Comparison of ENCODE assay signal across 25 mouse cellular contexts in genomic region chr3:141214197-141214596, GRCm38 (mm10). TPM values are rescaled to one million over a fixed set of nuclear protein-coding genes. Genes with fewer than 3 reads are reported as not detected.
DNase-seq lines count a peak whose midpoint lies in the region; ATAC-seq and TF ChIP-seq lines count a peak whose summit lies in the region.
"Had no signal": no experiment of that assay in that cellular context is flagged by ENCODE, and none has a peak within 500 bp of the region (broad histone marks: within the 10 kb centered on the region; RNA-seq: fewer than 3 reads in every experiment).

No protein-coding gene starts in this region.

- DNase-seq in CH12.LX (ENCODE audit: extremely low read depth), result no peak
- no peak for DNase-seq in MEL (ENCODE audit: low read depth, low spot score)
- DNase-seq in midbrain, postnatal 0 days (ENCODE audit: low spot score), result no peak
- DNase-seq in cerebellum, postnatal 36 days, result no peak
- no peak for DNase-seq in cerebellum, adult 11 months
- no peak for DNase-seq in heart, adult 11 months
- DNase-seq: adrenal gland, adult 2 months; adrenal gland, adult 8-10 months; adrenal gland, postnatal 10 days; adrenal gland, postnatal 14 days; adrenal gland, postnatal 25 days; adrenal gland, postnatal 36 days; B cell, adult 2 months; cerebellum, adult 11-12 months; cerebellum, adult 18-20 months; cerebellum, adult 8-10 months had no signal

- TF ChIP-seq CTCF in CH12.LX (conservative IDR thresholded peaks at IDR 0.05 in 1 of 2, IDR thresholded peaks at IDR 0.05 in 1 of 2; ENCODE audit: low read depth in 2 of 2, low read length in 2 of 2) (no peak), MEL (IDR thresholded peaks at IDR 0.05 in 2 of 3, conservative IDR thresholded peaks at IDR 0.05 in 1 of 3; ENCODE audit: control insufficient read depth in 1 of 3, insufficient read depth in 1 of 3, low read depth in 2 of 3, low read length in 3 of 3, poor library complexity in 1 of 3, severe bottlenecking in 1 of 3) (no peak)
- TF ChIP-seq CTCF in midbrain, postnatal 0 days (IDR thresholded peaks at IDR 0.05), result no peak

- H3K4me1 ChIP-seq in CH12.LX (ENCODE audit: control insufficient read depth in 1 of 2, insufficient read depth in 2 of 2), result peaks cover 0 to 14% of the 10 kb centered on the region in 2 experiments; a peak in 2 of 4 replicates
- H3K4me1 ChIP-seq in MEL (ENCODE audit: control insufficient read depth in 1 of 2, insufficient read depth in 2 of 2, low read length in 2 of 2), result peaks cover 0 to 2% of the 10 kb centered on the region in 2 experiments; a peak in 1 of 4 replicates
- no peaks in the 10 kb centered on the region for H3K4me1 ChIP-seq in midbrain, postnatal 0 days (ENCODE audit: insufficient read depth, low read length)

- H3K9me3 ChIP-seq in CH12.LX (replicated peaks; ENCODE audit: low read length) (peaks cover 9% of the 10 kb centered on the region), MEL (replicated peaks; ENCODE audit: insufficient read depth, low read length) (no peaks in the 10 kb centered on the region)
- no peaks in the 10 kb centered on the region for H3K9me3 ChIP-seq in midbrain, postnatal 0 days (ENCODE audit: low read length)
- H3K9me3 ChIP-seq: G1E had no signal

- H3K79me2 ChIP-seq in CH12.LX (replicated peaks; ENCODE audit: control insufficient read depth, extremely low read depth, insufficient read depth, poor library complexity, severe bottlenecking), result no peaks in the 10 kb centered on the region
- H3K79me2 ChIP-seq in MEL (ENCODE audit: control insufficient read depth, insufficient read depth, low read length, poor library complexity), result no peaks in the 10 kb centered on the region

- H3K27me3 ChIP-seq in CH12.LX (replicated peaks), result no peaks in the 10 kb centered on the region
- H3K27me3 ChIP-seq in MEL (ENCODE audit: control insufficient read depth in 1 of 2, insufficient read depth in 2 of 2, low read length in 2 of 2), result no peaks in the 10 kb centered on the region
- H3K27me3 ChIP-seq in midbrain, postnatal 0 days (ENCODE audit: insufficient read depth, low read length), result no peaks in the 10 kb centered on the region
- H3K27me3 ChIP-seq: Patski had no signal

- peak; percentile 26; the same call in 1 of the 2 replicates for ATAC-seq in megakaryocyte progenitor cell, adult 5-6 weeks (replicated peaks; ENCODE audit: poor library complexity)
- ATAC-seq in megakaryocyte-erythroid progenitor cell, adult 5-6 weeks (replicated peaks; ENCODE audit: low FRiP score, low TSS enrichment, poor library complexity, severe bottlenecking), result 0 out of 2 replicates have a peak, but pooled peaks have one; percentile 44
- no peak for ATAC-seq in midbrain, postnatal 0 days (ENCODE audit: low FRiP score)
- ATAC-seq: activated CD4-positive, CD25-positive, alpha-beta regulatory T cell, adult 4 months; CD4-positive, CD25-positive, alpha-beta regulatory T cell, adult 4 months; Patski had no signal

- no peaks in the 10 kb centered on the region for H3K36me3 ChIP-seq in CH12.LX (replicated peaks in 1 of 2; ENCODE audit: control insufficient read depth in 1 of 2, insufficient read depth in 1 of 2, low read length in 1 of 2)
- H3K36me3 ChIP-seq in MEL (ENCODE audit: control insufficient read depth in 1 of 2, insufficient read depth in 2 of 2, low read length in 2 of 2), result peaks cover 0 to 8% of the 10 kb centered on the region in 2 experiments; a peak in 2 of 4 replicates
- no peaks in the 10 kb centered on the region for H3K36me3 ChIP-seq in midbrain, postnatal 0 days (ENCODE audit: insufficient read depth, low read length)
- H3K36me3 ChIP-seq: G1E had no signal

- TF ChIP-seq POLR2A in CH12.LX (IDR thresholded peaks at IDR 0.05; ENCODE audit: low read depth, low read length) (no peak), MEL (IDR thresholded peaks at IDR 0.05; ENCODE audit: control insufficient read depth in 1 of 2, insufficient read depth in 1 of 2, low read depth in 1 of 2, low read length in 2 of 2, poor library complexity in 1 of 2) (no peak)

- TF ChIP-seq EP300 in CH12.LX (IDR thresholded peaks at IDR 0.05; ENCODE audit: low read length), result no peak
- TF ChIP-seq EP300 in MEL (IDR thresholded peaks at IDR 0.05; ENCODE audit: low read depth in 1 of 2, low read length in 2 of 2), result no peak

- no peak overlapping the region for H3K4me2 ChIP-seq in CH12.LX (ENCODE audit: insufficient read depth, low read depth, poor library complexity, severe bottlenecking)
- H3K4me2 ChIP-seq in midbrain, postnatal 0 days (ENCODE audit: low read depth, low read length, poor library complexity, severe bottlenecking), result no peak overlapping the region

- H3K27ac ChIP-seq in CH12.LX (ENCODE audit: insufficient read depth, low read depth) (no peak overlapping the region), MEL (ENCODE audit: control insufficient read depth, low read depth, low read length) (no peak overlapping the region)
- no peak overlapping the region for H3K27ac ChIP-seq in midbrain, postnatal 0 days (ENCODE audit: low read depth, low read length)

- H3K4me3 ChIP-seq in CH12.LX (replicated peaks in 1 of 3; ENCODE audit: low read depth in 2 of 3, low read length in 2 of 3, poor library complexity in 1 of 3) (no peak overlapping the region), MEL (ENCODE audit: control insufficient read depth in 1 of 2, insufficient read depth in 1 of 2, low read depth in 2 of 2, low read length in 2 of 2) (no peak overlapping the region)
- no peak overlapping the region for H3K4me3 ChIP-seq in midbrain, postnatal 0 days (ENCODE audit: low read depth, low read length)

- dilution Hi-C loops in CH12.LX (cut with MboI; ENCODE audit: extremely low pct_ligation_motif_present, extremely low pct_unique_long_range_greater_than_20kb, low sequenced_read_pairs), result no loop called here

- TF ChIP-seq RAD21 in CH12.LX (IDR thresholded peaks at IDR 0.05; ENCODE audit: low read depth, low read length), result no peak
- TF ChIP-seq RAD21 in MEL (IDR thresholded peaks at IDR 0.05; ENCODE audit: low read depth, low read length), result no peak

- H3K9ac ChIP-seq in CH12.LX (ENCODE audit: insufficient read depth, low read depth) (no peak overlapping the region), MEL (ENCODE audit: control insufficient read depth, low read depth, low read length, poor library complexity, severe bottlenecking) (no peak overlapping the region)
- H3K9ac ChIP-seq in midbrain, postnatal 0 days (replicated peaks; ENCODE audit: low read length, poor library complexity, severe bottlenecking), result no peak overlapping the region

- in situ Hi-C loops in CH12.LX (cut with MboI; ENCODE audit: low pct_ligation_motif_present, low pct_unique_long_range_greater_than_20kb, low sequenced_read_pairs), result no loop called here

TF ChIP-seq in CH12.LX, 34 proteins besides CTCF, POLR2A, EP300 and RAD21:
- TF ChIP-seq CHD2 (IDR thresholded peaks at IDR 0.05; ENCODE audit: low read length) (no peak), POLR2AphosphoS2 (IDR thresholded peaks at IDR 0.05; ENCODE audit: low read depth, low read length) (no peak), SIN3A (IDR thresholded peaks at IDR 0.05; ENCODE audit: low read length) (no peak), ZNF384 (IDR thresholded peaks at IDR 0.05; ENCODE audit: low read depth, low read length) (peak; percentile 81), RCOR1 (conservative IDR thresholded peaks at IDR 0.05; ENCODE audit: low read depth, low read length) (no peak), ZMIZ1 (IDR thresholded peaks at IDR 0.05; ENCODE audit: low read depth, low read length) (no peak)

TF ChIP-seq in MEL, 35 proteins besides CTCF, POLR2A, EP300 and RAD21:
- TF ChIP-seq MXI1 (IDR thresholded peaks at IDR 0.05; ENCODE audit: low read depth, low read length) (no peak), ZNF384 (IDR thresholded peaks at IDR 0.05; ENCODE audit: low read depth, low read length) (peak; percentile 67)

RNA-seq across cellular contexts. Expression of gene Pdha2, which starts 2.0 kb away (rescaled TPM):
- 0.04 TPM in 1 of 2 replicates, not detected in the other for total RNA-seq in CH12.LX (2012; rRNA removed)
- total RNA-seq in CH12.LX (2014; rRNA removed), result not detected in 2 replicates
- polyA plus RNA-seq in CH12.LX (2012; ENCODE audit: insufficient read length, low read depth), result not detected in 2 replicates
- not detected in 2 replicates for total RNA-seq in MEL (2012; rRNA removed)
- polyA plus RNA-seq in MEL (2012; ENCODE audit: insufficient read depth in 1 of 2, insufficient read length in 2 of 2, low read depth in 1 of 2, low replicate concordance in 2 of 2, missing spikeins in 1 of 2), result not detected
- not detected in 2 replicates for total RNA-seq in megakaryocyte progenitor cell, adult 5-6 weeks (2015)
- total RNA-seq in megakaryocyte progenitor cell, adult 5-6 weeks (2017), result not detected in 2 replicates
- total RNA-seq in megakaryocyte-erythroid progenitor cell, adult 5-6 weeks (2014; fragmentation: Nextera tagmentation), result not detected in 2 replicates
- not detected in 2 replicates for total RNA-seq in megakaryocyte-erythroid progenitor cell, adult 5-6 weeks (2017)
- not detected in 2 replicates for total RNA-seq in midbrain, postnatal 0 days (2014; rRNA removed)
- not detected in 2 replicates for polyA plus RNA-seq in midbrain, postnatal 0 days (2015; fragmentation: Nextera tagmentation; extraction: Ambion mirVana)
- total RNA-seq: adrenal gland, adult 18-20 months; adrenal gland, adult 2 months; adrenal gland, adult 8-10 months; adrenal gland, postnatal 10 days; adrenal gland, postnatal 14 days; adrenal gland, postnatal 25 days; adrenal gland, postnatal 36 days; adrenal gland, postnatal 4 days had no signal
- polyA plus RNA-seq: activated CD4-positive, CD25-positive, alpha-beta regulatory T cell, adult 4 months; adrenal gland, adult 2 months; CD4-positive, CD25-positive, alpha-beta regulatory T cell, adult 4 months; cerebellum, adult 2 months; G1E; Patski had no signal

Comparison
In these comparisons a context has a peak if more than half of its experiments do, and no peak if none do; other contexts are left out.
1. Of the 35 proteins assayed by ChIP-seq in both MEL and CH12.LX: peak only in MEL: none; only in CH12.LX: none; in both: ZNF384; in neither: 34.